Mouse (Mus musculus): ENCODE results near the gene Syt3. TPM values are rescaled to one million over a fixed set of nuclear protein-coding genes. Genes with fewer than 3 reads are reported as not detected.

The Syt3 gene
- 0.22 TPM for polyA plus RNA-seq (2017; shearing (Covaris generic))

DNA sequence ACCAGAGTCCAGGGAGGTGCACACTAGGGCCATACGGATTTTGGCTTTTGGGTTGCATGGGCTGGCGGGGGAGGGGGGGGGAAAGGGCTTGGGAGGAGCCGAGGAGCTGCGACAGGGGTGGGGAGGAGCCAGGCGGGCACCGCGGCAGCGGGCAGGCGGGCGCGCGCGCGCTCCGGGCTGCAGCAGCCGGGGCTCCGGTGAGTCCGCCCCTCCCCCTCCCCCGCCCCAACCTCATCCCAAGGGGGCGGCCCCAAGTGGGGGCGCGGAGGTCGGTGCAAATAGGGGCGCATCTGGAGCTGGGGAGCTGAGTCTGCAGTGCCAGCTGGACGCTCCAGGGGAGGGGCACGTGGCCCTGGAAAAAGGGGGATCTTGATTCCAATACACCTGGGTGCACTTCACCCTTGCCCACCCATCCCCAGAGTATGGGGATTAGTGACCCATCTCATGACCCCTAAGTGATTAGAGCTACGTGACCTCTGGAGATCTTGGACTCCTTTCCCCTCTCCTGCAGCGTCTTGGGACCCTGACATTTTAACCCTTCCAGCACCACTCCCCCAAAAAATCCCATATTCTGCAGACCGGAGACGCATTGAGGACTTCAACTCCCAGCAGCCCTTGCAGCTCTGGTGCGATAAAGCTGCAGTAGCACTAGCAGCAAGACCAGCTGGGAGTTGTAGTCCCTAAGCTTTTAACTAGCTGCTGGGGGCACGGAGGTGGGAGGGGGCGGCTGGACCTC is at the start of gene Syt3:
Gene Syt3 (plus strand): TSS at position 123 of the 736 bp plus-strand sequence.

DNA sequence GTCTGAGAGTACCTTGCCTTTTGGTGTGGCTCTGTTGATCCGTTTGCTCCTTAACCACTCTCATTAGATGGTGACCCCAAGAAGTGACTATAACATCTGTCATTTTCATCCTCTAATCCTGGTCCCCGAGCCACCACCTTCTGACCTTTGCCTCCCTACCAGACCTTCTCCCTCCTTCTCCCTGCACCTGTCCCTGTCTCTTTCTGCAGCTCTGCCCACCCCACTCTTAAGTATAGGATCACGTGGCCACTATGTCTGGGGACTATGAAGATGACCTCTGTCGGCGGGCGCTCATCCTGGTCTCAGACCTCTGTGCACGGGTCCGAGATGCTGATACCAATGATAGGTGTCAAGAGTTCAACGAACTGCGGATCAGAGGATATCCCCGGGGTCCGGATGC is 1.8 kb downstream of the Syt3 start, which contains the start of gene 1700008O03Rik:
Gene 1700008O03Rik (minus strand): TSS at position 101 of the 400 bp plus-strand sequence.

DNA sequence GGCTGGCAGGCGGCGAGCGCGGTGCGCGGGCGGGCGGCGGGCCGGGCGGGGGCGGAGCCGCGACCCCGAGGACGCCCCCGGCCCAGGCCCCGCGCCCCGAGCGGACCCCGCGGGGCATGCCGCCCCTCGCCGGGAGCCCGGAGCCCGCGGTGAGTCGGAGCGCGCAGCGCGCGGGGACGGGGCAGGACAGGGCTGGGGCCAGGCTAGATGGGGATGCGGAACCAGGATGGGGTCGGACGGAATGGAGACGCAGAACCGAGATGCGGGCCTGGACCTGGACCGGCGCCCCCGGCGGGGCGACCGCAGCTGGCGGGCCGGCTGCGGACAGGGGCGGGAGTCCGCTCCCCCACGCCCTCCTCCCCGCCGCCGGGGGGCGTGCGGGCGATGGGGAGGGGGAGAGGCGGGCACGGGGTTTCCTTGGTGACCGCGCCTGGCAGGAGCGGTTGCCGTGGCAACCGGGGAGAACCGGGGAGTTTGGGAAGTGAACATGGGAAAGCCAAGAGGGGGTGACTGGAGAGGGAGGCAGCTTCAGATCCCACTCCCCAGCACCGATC is 45.1 kb downstream of the Syt3 start, which contains the start of gene Lrrc4b:
Gene Lrrc4b (plus strand): TSS at position 51 of the 554 bp plus-strand sequence.

Other genes starting within 250 kb of the Syt3 start
- gene Klk1b16, start 247.3 kb upstream of the Syt3 start, polyA plus RNA-seq (2017; shearing (Covaris generic)), result not detected
- not detected for gene Klk1b24, start 195.9 kb upstream of the Syt3 start, polyA plus RNA-seq (2017; shearing (Covaris generic))
- not detected for gene Klk1b3, start 185.9 kb upstream of the Syt3 start, polyA plus RNA-seq (2017; shearing (Covaris generic))
- not detected for gene Klk1b4, start 176.7 kb upstream of the Syt3 start, polyA plus RNA-seq (2017; shearing (Covaris generic))
- gene Klk1b5, start 168.2 kb upstream of the Syt3 start, polyA plus RNA-seq (2017; shearing (Covaris generic)), result not detected
- 1.0 TPM for gene Klk1, start 158.7 kb upstream of the Syt3 start, polyA plus RNA-seq (2017; shearing (Covaris generic))
- not detected for gene Gm36864, start 147.9 kb upstream of the Syt3 start, polyA plus RNA-seq (2017; shearing (Covaris generic))
- gene 1700028J19Rik, start 137.4 kb upstream of the Syt3 start, polyA plus RNA-seq (2017; shearing (Covaris generic)), result 2.1 TPM
- 149 TPM for gene 2410002F23Rik, start 137.4 kb upstream of the Syt3 start, polyA plus RNA-seq (2017; shearing (Covaris generic))
- gene Acp4, start 126.7 kb upstream of the Syt3 start, polyA plus RNA-seq (2017; shearing (Covaris generic)), result not detected
- not detected for gene Gm15517, start 122.7 kb upstream of the Syt3 start, polyA plus RNA-seq (2017; shearing (Covaris generic))
- gene Clec11a, start 77.2 kb upstream of the Syt3 start, polyA plus RNA-seq (2017; shearing (Covaris generic)), result 0.43 TPM
- gene Shank1, start 73.8 kb upstream of the Syt3 start, polyA plus RNA-seq (2017; shearing (Covaris generic)), result 0.15 TPM
- gene 1700008O03Rik, start 1.7 kb downstream of the Syt3 start, polyA plus RNA-seq (2017; shearing (Covaris generic)), result not detected
- gene Lrrc4b, start 44.9 kb downstream of the Syt3 start, polyA plus RNA-seq (2017; shearing (Covaris generic)), result not detected
- gene Aspdh, start 81.3 kb downstream of the Syt3 start, polyA plus RNA-seq (2017; shearing (Covaris generic)), result not detected
- 128 TPM for gene Josd2, start 83.9 kb downstream of the Syt3 start, polyA plus RNA-seq (2017; shearing (Covaris generic))
- gene Emc10, start 112.4 kb downstream of the Syt3 start, polyA plus RNA-seq (2017; shearing (Covaris generic)), result 160 TPM
- 2.6 TPM for gene Fam71e1, start 112.5 kb downstream of the Syt3 start, polyA plus RNA-seq (2017; shearing (Covaris generic))
- not detected for gene Mybpc2, start 140.6 kb downstream of the Syt3 start, polyA plus RNA-seq (2017; shearing (Covaris generic))
- 1.8 TPM for gene Spib, start 148.0 kb downstream of the Syt3 start, polyA plus RNA-seq (2017; shearing (Covaris generic))
- 58.3 TPM for gene Pold1, start 164.7 kb downstream of the Syt3 start, polyA plus RNA-seq (2017; shearing (Covaris generic))
- gene Nr1h2, start 169.8 kb downstream of the Syt3 start, polyA plus RNA-seq (2017; shearing (Covaris generic)), result 143 TPM
- gene Napsa, start 188.3 kb downstream of the Syt3 start, polyA plus RNA-seq (2017; shearing (Covaris generic)), result 2.2 TPM
- gene Kcnc3, start 206.6 kb downstream of the Syt3 start, polyA plus RNA-seq (2017; shearing (Covaris generic)), result not detected

Measured in activated CD4-positive, CD25-positive, alpha-beta regulatory T cell, adult 9 weeks (primary cell).